Mouse (Mus musculus): ENCODE data around the gene Atp8b5.
A peak's percentile ranks its signal among the peaks of the same experiment; 100 is the strongest.

The Atp8b5 gene

DNA sequence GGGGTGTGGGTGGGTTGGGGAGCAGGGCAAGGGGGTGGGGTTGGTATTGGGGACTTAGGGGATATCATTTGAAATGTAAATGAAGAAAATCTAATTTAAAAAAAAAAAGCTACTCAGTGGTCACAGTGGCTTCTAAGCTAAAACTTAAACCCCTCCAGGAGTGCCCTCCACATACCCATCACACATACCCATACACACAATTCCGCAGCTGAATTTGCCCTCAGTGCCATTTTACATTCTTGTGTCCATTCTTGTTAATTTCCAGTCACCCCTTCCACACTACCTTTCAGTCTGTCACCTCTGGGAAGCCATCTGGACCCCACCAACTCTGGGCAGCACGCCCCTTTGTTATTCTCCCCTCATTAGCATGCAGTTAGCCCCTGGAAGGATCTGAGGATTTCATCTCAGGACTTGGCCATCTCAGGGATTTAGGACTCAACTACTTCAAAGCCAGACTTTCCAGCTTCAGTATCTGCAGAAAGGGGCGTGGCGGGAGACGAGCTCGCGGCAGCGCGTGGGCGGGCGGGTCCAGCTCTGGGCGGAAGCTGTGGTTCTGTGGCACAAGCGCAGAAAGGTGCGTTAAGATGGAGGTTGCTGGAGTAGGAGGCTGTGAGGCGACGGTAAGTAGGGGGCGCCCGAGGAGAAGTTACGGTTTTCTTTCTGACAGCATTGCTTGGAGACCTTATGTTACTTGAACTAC is at the start of gene Atp8b5:
Gene Atp8b5, plus strand, starts transcription at position 537 of the 700 bp plus-strand sequence.
- DNase-seq: peak; percentile 71

DNA sequence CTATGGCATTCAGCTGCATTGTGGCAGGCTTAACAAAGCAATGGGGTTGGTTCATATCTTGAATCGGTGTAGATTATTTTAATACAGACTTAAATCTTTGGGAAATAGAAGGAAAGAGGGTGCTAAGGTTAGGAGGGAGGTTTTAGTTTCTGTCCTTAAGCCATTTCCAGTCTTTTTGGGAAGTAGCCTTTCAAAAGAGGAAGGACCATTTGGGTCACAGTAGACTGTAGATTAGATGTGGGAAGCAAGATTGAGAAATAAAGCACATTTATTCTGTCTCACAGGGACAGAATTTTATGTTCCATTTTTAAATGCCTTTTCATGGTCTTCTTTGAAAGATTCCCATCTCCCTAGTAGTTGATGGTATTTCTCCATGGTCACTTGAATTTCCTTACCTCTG is 49.0 kb upstream of the Atp8b5 start:
- no peak for DNase-seq

DNA sequence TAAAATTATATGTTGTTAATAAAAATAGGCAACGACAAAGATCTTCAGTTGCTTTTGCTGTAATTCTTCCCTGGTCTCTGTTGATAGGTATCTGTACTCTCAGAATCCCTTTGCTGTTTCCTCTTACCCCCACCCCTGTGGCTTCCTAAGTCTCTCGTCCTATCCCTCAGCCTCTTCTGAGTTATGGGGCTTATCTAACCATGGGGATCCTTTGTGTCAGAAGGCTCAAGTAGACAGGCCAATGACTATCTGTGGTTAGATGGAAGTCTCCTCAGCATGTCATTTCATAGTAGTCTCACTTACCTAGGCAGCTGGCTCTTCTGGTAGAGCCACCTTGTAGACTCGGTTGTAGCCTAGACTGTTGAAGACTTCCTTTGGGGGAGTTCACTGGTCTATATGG is 35.1 kb upstream of the Atp8b5 start:
- no peak for DNase-seq

DNA sequence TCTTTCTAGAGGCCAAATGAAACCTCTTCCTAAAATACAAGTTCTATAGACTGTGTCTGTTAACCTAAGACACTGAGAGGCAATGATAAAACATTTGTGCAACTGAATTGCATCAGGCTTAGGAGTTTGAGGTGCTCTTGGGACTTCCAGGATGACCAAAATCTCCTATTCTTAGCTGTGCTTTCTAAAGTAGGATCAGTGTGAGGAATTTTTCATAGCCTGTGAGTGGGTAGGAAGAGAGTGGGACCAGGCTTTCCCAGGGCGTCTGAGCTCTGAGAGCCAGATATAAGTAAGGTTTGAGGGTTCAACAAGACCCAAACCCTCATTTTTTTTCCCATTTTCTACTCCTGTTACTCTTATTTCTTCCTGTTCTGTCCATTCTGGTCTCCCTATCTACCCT is 34.0 kb upstream of the Atp8b5 start:
- DNase-seq: no peak

DNA sequence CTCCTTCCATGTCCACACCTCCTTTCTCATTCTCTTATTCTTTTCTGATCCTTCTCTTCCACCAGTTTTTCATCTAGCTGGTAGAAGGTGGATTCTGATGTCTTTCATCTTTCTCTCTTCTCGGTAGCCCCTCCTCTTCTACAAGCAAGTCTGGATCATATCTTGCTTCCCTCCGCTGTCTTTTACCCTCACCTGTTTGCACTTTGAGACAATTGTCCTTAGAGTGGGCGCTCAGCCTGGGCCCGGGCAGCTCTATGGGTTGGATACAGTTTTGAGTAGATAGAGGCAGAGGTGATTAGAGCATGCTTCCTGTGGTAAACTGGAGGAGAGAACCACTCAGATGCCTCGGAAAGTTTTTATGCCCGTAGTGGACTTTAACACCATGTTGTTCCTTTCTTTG is 33.5 kb upstream of the Atp8b5 start:
- DNase-seq: no peak

DNA sequence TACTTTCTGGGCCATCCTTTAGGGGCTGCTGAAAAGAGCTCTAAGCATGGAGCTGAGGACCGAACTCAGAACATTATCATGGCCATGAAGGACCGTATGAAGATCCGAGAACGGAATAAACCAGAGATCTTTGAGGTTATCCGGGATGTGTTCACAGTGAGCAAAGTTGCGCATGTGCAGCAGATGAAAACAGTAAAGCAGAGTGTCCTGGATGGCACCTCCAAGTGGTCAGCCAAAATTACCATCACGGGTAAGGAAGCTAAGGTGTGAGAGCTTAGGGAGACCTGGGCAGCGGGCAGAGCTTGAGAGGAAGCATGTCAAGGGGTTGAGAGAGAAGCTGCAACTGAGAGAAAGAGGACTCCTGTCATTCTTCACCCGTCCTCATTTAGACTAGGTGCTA is 30.1 kb upstream of the Atp8b5 start:
- DNase-seq: no peak

DNA sequence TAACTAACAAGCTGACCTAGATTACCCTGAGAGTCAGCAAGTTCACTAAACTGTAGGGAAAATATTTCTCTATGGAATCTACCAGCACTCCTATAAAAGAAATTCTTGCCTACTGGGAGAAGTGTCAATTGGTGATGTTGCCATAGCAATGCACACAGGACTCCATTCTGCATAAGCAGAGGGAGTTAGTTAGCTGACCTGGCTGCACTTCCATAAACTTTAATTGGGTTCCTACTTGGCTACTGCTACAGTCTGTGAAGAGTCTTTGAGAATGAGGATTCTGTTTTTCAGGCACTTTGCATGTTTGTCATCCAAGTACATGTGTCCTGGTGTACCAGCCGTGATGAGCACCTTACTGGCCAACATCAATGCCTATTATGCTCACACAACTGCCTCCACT is 26.2 kb upstream of the Atp8b5 start:
- no peak for DNase-seq

DNA sequence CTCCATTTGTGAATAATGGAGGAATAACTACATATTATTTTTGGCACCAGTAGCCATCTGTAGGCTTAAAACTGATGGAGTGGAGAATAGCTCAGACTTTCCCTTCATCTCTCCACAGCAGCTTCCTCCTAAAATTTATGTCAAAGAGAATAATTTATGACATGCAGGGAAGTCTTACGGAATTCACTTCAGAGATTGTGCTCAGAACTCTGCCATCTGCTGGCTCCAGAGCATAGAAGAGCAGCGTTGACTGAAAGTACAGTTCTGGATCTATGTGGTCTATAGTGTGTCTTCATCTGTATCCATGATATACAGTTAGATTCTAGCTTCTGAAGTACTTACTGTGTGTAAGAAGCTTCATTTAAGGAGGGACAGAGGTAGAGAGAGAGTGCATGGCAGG is 22.9 kb upstream of the Atp8b5 start:
- DNase-seq: no peak

DNA sequence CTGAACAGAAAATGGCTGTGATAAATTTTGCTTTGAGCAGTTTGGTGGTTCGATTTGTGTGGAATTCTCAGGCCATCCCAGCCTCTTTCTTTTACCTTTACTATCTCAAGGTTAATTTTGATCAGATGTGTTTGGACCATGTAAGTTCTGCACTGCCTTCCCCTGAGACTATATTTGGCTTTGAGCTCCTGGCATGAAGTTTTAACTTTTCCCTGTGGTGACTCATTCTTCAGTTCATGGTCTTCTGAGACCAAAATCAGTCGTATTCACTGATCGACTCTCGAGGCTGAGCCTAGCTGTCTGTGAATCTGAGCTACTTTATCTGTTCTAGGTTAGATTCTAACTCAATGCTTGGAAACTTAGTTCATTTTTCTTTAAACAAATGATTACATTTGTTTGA is 21.2 kb upstream of the Atp8b5 start:
- DNase-seq: no peak

DNA sequence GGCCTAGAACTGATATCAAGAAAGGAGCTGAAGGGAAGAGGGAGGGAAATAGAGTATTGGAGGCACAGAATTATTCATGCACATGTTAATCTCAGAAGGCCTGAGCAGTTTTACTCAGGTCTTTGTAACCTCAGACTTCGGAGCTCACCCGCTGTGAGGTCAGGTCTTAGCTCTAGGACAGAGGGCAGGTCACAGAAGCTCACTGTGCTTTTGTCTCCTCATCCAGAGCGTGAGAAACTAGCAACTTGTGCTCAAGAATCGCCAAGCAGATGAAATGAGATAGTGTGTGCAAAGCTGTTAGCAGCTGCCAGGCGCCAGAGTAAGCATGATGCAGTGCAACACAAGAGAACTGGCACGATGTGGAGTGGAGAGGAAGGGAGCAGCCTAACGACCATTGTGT is 18.9 kb upstream of the Atp8b5 start:
- no peak for DNase-seq

DNA sequence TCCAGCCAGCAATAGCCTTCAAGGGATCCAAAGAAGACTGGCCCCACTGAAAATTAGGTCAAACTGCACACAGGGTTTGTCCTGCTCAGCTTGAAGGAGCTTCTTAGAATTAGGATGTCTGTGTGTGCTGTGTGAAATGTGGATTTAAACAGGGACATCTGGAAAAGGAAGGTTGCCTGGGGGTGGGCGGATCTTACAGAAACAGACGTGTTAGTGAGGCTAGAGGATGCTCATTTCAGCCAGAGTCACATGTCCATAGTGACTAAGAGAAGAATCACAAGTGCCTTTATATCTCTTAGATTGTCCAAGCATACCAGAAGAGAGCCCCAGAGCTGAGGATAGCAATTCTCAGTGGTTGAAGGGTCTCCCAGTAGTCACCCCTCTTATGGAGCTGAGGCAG is 18.1 kb upstream of the Atp8b5 start:
- DNase-seq: no peak

DNA sequence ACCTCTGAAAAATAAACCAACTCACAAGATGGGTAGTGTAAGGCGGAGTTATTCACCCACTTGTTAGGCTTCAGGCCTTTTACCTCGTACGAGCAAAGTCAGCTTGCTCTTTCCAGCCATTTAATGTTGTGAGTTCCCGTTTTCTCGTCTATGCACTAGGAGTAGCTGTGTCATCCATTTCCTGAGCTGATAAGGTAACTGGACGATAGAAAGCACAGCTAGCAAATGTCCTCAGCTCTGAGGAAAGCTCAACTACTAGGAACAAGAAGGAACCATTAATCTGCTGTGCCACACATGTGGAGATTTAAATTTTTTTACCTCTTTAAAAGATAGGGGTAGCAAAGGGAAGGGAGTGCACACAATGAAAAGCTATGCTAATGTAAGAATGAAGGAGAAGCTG is 15.7 kb upstream of the Atp8b5 start:
- no peak for DNase-seq

DNA sequence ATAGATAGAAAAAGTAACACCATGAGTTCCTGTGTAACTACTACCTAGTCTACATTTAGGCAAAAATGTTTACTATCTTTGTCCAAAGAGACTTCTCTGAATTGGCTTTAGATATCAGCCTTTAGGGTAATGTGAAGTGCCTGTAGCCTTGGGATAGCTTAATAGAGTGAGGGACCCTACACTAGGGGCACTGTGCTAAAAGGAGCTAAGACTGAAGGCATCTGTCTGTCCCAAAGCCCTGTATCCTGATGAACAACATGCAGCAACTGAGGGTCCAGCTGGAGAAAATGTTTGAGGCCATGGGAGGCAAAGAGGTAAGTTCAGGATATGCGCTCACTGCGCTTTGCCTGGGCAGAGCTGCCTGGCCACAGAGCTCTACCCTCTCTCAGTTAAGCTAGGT is 9.9 kb upstream of the Atp8b5 start:
- DNase-seq: no peak

DNA sequence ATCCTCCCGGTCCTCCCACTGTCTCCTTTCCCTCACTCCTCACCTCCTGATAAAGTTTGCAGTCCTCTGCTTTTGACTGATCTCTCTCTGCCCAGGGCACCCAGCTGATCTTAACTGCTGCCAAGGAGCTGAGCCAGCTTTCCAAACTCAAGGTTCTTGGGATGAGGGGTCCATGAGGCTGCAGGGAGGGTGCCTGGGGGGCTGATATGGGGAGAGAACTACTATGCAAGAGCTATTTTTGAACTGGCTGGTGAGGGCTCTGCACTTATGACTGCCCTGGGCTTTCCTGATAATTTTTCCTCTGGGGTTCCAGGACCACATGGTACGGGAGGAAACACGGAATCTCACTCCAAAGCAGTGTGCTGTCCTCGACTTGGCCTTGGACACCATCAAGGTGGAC is 8.4 kb upstream of the Atp8b5 start:
- DNase-seq: no peak

DNA sequence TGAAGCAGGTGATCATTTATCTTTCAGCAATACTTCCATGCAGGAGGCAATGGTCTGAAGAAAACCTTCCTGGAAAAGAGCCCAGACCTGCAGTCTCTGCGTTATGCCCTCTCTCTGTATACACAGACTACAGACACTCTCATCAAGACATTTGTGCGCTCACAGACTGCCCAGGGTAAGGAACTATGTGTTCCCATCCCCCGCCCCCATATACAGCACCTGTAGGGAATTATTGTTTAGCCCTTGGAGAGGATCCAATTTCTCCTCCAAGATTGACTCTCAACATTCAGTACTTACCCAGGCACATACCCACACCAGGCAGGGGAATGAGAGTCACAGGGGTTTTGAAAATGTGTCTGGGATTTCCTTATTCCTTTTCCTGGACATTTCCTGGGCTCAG is 7.5 kb upstream of the Atp8b5 start:
- no peak for DNase-seq

DNA sequence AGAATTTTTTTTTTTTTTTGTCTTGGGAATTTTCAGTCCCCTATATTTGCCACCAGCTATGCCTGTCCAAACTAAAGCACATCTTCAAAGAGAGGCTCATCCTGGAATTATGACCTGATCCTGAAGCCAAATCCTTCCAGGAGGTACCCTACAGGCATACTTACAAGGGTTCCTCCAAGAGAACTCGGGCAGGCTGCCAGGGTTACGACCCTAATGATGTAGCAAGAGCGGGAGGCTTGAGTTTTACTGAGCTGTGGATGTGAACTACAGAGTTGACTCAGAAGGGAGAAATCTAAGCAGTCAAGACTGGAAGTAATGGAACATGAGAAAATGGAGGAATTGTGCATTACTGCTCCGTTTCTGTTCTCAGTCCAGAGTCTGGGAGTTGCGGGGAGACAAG is 6.9 kb upstream of the Atp8b5 start:
- DNase-seq: no peak

DNA sequence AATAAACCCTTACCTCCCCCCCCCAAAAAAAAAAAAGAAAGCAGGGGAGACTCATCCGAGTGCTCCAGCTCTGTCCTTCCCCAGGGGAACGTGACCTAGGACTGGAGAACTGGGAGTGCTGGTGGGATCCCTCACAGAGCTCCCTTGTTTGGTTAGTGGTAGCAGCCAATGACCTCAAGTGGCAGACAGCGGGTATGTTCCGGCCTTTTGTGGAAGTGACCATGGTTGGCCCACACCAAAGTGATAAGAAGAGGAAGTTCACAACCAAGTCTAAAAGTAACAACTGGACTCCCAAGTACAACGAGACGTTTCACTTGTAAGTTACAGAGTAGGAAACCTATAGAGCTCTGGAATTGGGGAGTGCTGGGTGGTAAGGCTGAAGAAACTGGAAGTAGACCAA is 4.1 kb upstream of the Atp8b5 start:
- DNase-seq: no peak

DNA sequence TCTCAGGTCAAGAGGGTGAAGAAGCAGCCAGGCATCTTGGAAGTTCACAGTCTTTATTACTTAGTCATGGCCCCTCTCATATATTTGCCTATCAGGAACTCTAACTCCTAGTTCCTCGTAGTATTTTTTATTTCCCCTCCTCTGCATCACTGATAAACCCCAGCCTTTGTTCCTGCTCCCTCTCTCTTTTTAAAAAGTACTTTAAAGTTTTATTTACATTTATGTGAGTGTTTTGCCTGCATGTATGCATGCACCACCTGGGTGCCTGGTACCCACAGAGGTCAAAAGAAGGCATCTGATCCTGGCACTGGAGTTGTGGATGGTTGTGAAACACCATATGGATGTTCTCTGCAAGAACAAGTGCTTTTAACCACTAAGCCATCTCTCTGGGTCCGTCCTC is 813 bp upstream of the Atp8b5 start:
- DNase-seq: no peak

DNA sequence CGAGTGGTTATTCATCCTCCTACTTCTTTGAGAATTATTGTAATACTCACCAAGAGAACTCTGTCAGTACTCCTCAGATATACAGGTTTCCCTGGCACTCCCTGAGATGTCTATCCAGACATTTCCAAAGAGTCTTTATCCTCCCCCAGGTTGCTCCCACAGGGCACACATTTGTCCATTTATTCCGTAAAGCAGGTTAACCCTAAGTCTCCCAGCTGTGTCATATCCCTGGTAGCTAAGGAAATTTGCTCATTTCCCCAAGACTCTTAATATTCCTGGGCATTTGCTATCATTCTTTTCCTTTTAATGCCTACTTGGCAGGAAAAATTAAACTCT is 332 bp downstream of the Atp8b5 start:
- DNase-seq: no peak

DNA sequence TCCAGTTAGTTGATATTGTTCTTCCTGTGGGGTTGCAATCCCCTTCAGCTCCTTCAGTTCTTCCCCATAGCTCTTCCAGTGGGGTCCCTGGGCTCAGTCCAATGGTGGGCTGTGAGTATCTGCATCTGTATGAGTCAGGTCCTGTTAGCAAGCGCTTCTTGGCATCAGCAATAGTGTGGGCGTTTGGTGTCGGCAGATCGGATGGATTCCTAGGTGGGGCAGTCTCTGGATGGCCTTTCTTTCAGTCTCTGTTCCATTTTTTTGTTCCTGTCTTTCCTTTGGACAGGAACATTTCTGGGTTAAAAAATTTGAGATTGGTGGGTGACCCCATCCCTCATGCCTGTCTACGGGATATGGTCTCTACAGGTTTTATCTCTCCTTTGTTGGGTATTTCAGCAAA is 18.5 kb downstream of the Atp8b5 start:
- no peak for DNase-seq

DNA sequence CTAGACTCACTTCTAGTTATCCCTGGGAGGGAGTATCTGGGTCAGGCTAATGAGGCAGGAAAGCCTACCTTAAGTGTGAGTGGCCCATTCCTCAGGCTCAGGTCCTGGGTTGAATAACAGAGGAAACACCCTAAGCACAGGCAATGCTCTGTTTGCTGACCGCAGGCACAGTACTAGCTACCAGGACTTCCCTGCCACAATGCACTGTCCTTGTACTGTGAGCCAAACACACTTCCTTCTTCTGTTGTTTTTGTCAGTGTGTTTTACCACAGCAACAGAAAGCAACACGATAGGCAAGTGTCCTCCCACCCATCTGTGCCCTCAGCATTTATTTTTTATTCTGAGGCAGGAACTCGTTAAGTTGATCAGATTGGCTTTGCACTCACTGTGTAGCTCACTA is 20.3 kb downstream of the Atp8b5 start:
- DNase-seq: no peak

DNA sequence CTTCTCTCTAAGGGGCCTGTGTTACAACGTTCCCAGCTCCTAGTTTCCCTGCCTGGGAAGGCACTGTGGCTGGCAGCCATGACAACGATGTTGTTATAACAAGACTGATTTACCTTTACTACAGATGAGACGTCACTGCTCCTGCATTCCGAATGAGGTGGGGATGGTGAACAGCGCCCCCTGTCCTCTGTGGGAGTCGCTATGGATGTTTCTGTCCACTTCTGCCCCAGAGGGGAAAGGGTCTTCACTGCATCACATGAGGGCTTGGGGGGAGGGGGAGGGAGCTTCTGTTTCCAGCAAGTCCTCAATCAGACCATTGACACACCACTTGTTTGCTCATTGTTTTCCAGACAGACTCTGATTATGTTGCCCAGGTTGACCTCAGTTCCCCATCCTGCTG is 27.0 kb downstream of the Atp8b5 start:
- DNase-seq: no peak

DNA sequence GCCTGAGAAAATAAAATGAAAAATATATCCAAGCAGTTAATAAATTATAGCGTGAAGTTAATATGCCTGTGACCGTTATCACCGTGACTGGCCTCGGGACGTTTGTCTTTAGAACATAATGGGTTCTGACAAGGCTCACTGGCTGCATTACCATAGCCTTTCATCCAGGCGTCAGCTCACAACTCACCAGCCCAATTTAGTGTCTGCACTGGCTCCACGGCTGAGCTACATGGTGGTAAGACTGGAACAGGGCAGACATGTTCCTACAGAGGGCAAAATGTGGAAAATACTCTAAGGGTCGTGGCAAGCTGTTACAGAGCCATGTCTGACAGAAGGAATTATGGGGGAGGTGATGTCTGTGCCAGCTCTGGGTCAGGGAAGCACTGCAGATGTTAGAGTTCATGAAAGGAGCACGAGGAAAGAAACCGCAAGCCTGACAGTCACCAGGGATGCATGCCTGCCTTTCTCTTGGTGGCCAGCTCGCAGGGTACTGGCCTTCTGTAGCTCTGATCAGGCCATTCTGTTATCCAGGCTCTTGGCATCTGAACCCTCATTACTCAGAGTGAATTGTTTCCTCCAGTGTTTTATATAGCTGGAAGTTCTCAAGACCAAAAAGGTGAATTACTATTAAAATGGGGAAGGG is 42.9 kb downstream of the Atp8b5 start:
- no peak for DNase-seq

DNA sequence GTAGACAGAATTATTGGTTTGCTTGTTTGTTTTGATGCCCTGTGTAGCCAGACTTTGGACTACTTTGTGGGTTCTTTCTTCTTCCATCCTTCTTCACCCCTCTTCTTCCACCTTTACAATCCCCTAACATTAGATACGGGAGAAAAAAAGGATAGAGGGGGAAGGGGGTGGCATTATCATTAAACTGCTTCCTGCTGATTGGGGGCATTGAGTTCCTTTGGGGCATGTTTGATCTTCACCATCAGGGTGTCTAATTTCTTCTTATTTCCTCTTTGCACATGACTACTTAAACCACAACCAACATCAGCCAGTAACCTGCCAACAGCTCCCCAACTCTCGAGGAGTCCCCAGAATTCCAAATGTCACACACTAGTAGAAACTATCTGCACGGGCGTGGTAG is 54.6 kb downstream of the Atp8b5 start:
- no peak for DNase-seq

DNA sequence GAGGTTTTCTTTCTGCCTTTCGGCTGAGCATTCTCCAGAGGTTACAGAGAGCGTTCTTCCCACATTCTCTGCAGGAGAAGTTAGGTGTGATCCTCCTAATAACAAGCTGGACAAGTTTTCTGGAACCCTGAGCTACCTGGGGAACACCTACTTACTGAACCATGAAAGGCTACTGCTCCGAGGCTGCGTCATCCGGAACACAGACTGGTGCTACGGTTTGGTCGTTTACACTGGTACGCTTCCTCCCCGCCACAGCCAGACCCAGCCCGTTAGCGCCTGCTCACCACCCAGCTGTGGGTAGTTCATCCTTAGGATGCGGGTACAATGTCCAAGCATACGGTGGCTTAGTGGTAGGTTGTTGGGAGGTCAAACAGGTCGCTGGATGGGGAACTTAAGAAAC is 55.4 kb downstream of the Atp8b5 start:
- DNase-seq: no peak

Measured in cerebellum, adult 11-12 months (tissue).